Mouse (Mus musculus): Measurements from ENCODE around the gene Sprr2i. TPM values are rescaled to one million over a fixed set of nuclear protein-coding genes. Genes with fewer than 3 reads are reported as not detected.

Gene Sprr2i
- polyA plus RNA-seq (2015; fragmentation: Nextera tagmentation; extraction: Ambion mirVana), result not detected in 2 replicates

- 72% methylated on average over 2 of the region's 2 CpGs for WGBS (ENCODE audit: insufficient replicate concordance)
- H3K4me2 ChIP-seq, result no peak within 1 kb of the TSS
- H3K27me3 ChIP-seq, result no peaks in the 10 kb centered on the region
- H3K27ac ChIP-seq (replicated peaks), result no peak within 1 kb of the TSS
- no peaks in the 10 kb centered on the region for H3K36me3 ChIP-seq (replicated peaks)
- no peak within 1 kb of the TSS for H3K9ac ChIP-seq
- no peaks in the 10 kb centered on the region for H3K4me1 ChIP-seq (replicated peaks)
- H3K4me3 ChIP-seq (replicated peaks), result no peak within 1 kb of the TSS
- no peak for ATAC-seq (ENCODE audit: insufficient read depth)
- no peaks in the 10 kb centered on the region for H3K9me3 ChIP-seq (replicated peaks)
Measured at GRCm38 (mm10) chr3:92407691-92408090, at the start of gene Sprr2i. Gene Sprr2i, plus strand, starts transcription at chr3:92407991.

DNA sequence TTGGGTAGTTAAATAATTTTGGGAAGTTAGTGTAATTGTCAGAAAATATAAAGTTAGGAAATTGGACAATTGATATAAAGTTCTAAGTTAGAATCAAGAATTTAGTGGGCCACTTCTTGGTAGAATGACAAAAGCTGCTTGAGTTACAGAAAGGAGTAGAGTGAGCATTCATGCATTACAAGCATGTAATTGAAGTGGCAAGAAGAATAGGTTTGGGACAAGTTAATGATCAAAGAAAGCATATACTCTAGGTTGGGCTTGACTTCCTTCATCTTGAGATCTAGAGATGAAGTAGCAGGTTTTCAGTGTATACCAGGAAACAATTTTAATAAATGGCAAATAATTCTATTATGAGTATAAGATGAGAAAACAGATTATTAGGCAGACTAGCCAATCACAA lies 46.2 kb upstream of the Sprr2i start:
- Histone ChIP-seq H3K36me3 (replicated peaks) (no peaks in the 10 kb centered on the region), H3K9ac (no peak overlapping the region), H3K27me3 (no peaks in the 10 kb centered on the region), H3K4me1 (replicated peaks) (no peaks in the 10 kb centered on the region), H3K9me3 (replicated peaks) (no peaks in the 10 kb centered on the region), H3K27ac (replicated peaks) (no peak overlapping the region), H3K4me3 (replicated peaks) (no peak overlapping the region), H3K4me2 (no peak overlapping the region)
- no peak for ATAC-seq (ENCODE audit: insufficient read depth)

DNA sequence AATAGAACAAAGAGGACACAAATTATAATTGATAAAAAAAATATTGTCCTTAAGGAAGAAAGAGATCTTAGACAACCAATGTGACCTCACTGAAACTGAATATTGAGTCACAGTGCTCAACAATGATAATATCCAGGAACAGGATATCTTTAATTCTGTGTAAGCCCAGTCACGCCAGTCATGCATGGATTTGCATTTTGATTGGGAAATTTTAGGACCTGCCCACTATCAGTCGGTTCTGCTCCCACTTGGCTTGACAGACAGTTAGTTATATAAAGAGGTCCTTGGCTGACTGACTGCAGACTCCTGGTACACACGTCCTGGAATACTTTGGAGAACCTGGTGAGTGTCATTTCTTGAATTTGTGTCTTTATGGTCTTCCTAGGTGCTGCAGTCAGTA lies 42.9 kb upstream of the Sprr2i start, which contains the start of gene Sprr2f:
TSS of gene Sprr2f (plus strand) at position 301 of the 400 bp plus-strand sequence.
- Histone ChIP-seq H3K36me3 (replicated peaks) (no peaks in the 10 kb centered on the region), H3K27me3 (no peaks in the 10 kb centered on the region), H3K4me2 (no peak within 1 kb of the TSS), H3K27ac (replicated peaks) (no peak within 1 kb of the TSS), H3K4me3 (replicated peaks) (no peak within 1 kb of the TSS), H3K9me3 (replicated peaks) (no peaks in the 10 kb centered on the region), H3K4me1 (replicated peaks) (no peaks in the 10 kb centered on the region), H3K9ac (no peak within 1 kb of the TSS)
- no peak for ATAC-seq (ENCODE audit: insufficient read depth)
- 30% methylated on average over 3 of the region's 3 CpGs for WGBS (ENCODE audit: insufficient replicate concordance)

DNA sequence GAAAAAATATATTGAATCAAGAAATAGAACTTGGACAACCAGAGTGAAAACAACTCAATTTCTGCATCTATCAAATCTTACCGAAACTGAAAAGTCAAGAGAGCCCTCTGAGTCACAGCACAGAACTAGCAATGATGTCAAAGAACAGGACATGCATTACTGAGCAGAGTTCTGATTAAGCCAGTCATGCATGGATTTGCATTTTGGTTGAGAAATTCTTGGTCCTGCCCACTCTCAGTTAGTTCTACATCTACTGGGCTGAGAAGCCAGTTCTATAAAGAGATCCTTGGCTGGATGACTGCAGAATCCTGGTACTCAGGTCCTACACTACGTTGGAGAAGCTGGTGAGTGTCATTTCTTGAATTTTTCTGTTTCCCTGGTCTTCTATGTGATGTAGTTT lies 34.2 kb upstream of the Sprr2i start:
- no peak overlapping the region for H3K27ac ChIP-seq (replicated peaks)
- H3K36me3 ChIP-seq (replicated peaks), result no peaks in the 10 kb centered on the region
- no peak overlapping the region for H3K9ac ChIP-seq
- ATAC-seq (ENCODE audit: insufficient read depth), result no peak
- 46% methylated on average over 2 of the region's 2 CpGs for WGBS (ENCODE audit: insufficient replicate concordance)
- no peaks in the 10 kb centered on the region for H3K4me1 ChIP-seq (replicated peaks)
- H3K27me3 ChIP-seq, result no peaks in the 10 kb centered on the region
- no peak overlapping the region for H3K4me3 ChIP-seq (replicated peaks)
- H3K4me2 ChIP-seq, result no peak overlapping the region
- H3K9me3 ChIP-seq (replicated peaks), result no peaks in the 10 kb centered on the region

DNA sequence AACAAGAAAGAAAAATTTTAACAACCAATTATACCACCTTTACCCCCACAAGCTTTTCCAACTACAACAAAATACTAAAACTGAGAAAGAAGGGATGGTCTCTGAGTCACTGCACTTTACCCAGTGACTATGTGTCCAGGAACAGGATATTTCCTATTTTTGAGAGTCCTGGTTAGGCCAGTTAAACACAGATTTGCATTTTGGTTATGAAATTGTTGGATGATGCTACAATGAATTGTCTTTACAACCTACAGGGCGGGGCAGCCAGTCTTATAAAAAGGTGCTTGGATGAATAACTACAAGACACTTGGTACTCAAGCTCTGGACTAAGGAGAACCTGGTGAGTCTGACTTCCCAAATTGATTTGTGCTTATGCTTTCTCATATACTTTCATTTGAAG lies 22.4 kb upstream of the Sprr2i start, which contains the start of gene Sprr2h:
TSS of gene Sprr2h (plus strand) at position 301 of the 400 bp plus-strand sequence.
- H3K9me3 ChIP-seq (replicated peaks), result no peaks in the 10 kb centered on the region
- WGBS (ENCODE audit: insufficient replicate concordance), result 52% methylated on average over 1 of the region's 1 CpGs
- ATAC-seq (ENCODE audit: insufficient read depth), result no peak

DNA sequence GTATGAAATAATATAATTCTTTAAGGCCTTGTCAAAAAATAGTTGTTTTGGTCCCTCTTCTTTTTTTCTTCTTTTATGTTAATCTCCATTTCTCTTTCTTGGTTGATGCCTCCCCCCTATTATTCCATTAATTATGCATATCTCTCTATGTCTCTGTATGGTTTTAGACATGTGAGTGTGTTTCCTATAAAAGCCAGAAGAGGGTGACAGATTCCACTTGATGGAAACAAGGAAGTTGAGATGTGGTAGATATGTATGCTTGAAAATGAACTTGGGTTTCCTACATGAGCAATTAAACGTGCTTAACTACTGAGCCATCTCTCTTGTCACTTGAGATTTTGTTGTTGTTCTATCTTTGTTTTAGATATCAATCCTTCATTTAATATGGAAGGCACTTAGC lies 13.5 kb upstream of the Sprr2i start:
- H3K27me3 ChIP-seq, result no peaks in the 10 kb centered on the region
- H3K27ac ChIP-seq (replicated peaks), result no peak overlapping the region
- no peaks in the 10 kb centered on the region for H3K4me1 ChIP-seq (replicated peaks)
- WGBS (ENCODE audit: insufficient replicate concordance), result 35% methylated on average over 1 of the region's 1 CpGs
- H3K4me3 ChIP-seq (replicated peaks), result no peak overlapping the region
- no peak overlapping the region for H3K4me2 ChIP-seq
- no peak for ATAC-seq (ENCODE audit: insufficient read depth)
- no peaks in the 10 kb centered on the region for H3K9me3 ChIP-seq (replicated peaks)
- no peaks in the 10 kb centered on the region for H3K36me3 ChIP-seq (replicated peaks)
- no peak overlapping the region for H3K9ac ChIP-seq

More for the DNA sequence above, 22.4 kb upstream of the Sprr2i start, which contains the start of gene Sprr2h:
- Histone ChIP-seq H3K4me3 (replicated peaks) (no peak within 1 kb of the TSS), H3K27me3 (no peaks in the 10 kb centered on the region), H3K4me1 (replicated peaks) (no peaks in the 10 kb centered on the region), H3K27ac (replicated peaks) (no peak within 1 kb of the TSS), H3K9ac (no peak within 1 kb of the TSS), H3K36me3 (replicated peaks) (no peaks in the 10 kb centered on the region), H3K4me2 (no peak within 1 kb of the TSS)

- no peaks in the 10 kb centered on the region for H3K4me1 ChIP-seq (replicated peaks)
- no peaks in the 10 kb centered on the region for H3K9me3 ChIP-seq (replicated peaks)
- H3K27me3 ChIP-seq, result no peaks in the 10 kb centered on the region
- no peak within 1 kb of the TSS for H3K27ac ChIP-seq (replicated peaks)
- ATAC-seq (ENCODE audit: insufficient read depth), result no peak
- no peak within 1 kb of the TSS for H3K4me3 ChIP-seq (replicated peaks)
- H3K36me3 ChIP-seq (replicated peaks), result no peaks in the 10 kb centered on the region
- no peak within 1 kb of the TSS for H3K9ac ChIP-seq
- 61% methylated on average over 2 of the region's 2 CpGs for WGBS (ENCODE audit: insufficient replicate concordance)
- no peak within 1 kb of the TSS for H3K4me2 ChIP-seq
Measured at GRCm38 (mm10) chr3:92417782-92418181, 10.0 kb downstream of the Sprr2i start, which contains the start of gene Sprr2j-ps. Gene Sprr2j-ps, plus strand, starts transcription at chr3:92418082.

DNA sequence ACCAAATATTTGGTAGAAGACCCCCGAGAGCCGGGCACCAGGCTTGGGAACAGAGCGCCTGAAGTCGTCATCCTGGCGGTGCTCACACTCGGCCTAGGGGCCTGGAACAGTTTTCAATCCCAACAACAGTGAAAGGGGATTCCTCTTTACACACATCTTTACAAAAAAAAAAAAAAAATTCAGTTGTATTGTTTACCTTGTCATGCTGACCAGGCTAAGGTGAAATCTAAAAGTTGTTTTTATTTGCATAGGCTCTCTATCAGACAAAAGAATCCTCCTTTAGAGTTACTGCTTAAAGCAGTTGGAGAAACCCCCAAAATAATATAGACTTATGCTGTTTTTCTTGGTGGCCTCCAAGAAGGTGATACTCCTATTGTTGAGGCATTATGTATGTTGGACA lies 21.5 kb downstream of the Sprr2i start, which contains the start of gene Gm9774:
TSS of gene Gm9774 (minus strand) at position 101 of the 400 bp plus-strand sequence.
- no peaks in the 10 kb centered on the region for H3K27me3 ChIP-seq
- H3K27ac ChIP-seq (replicated peaks), result no peak within 1 kb of the TSS
- H3K9ac ChIP-seq, result no peak within 1 kb of the TSS
- no peak within 1 kb of the TSS for H3K4me2 ChIP-seq
- WGBS (ENCODE audit: insufficient replicate concordance), result 65% methylated on average over 6 of the region's 6 CpGs
- H3K4me1 ChIP-seq (replicated peaks), result no peaks in the 10 kb centered on the region
- H3K9me3 ChIP-seq (replicated peaks), result no peaks in the 10 kb centered on the region
- ATAC-seq (ENCODE audit: insufficient read depth), result no peak
- H3K36me3 ChIP-seq (replicated peaks), result no peaks in the 10 kb centered on the region
- no peak within 1 kb of the TSS for H3K4me3 ChIP-seq (replicated peaks)

DNA sequence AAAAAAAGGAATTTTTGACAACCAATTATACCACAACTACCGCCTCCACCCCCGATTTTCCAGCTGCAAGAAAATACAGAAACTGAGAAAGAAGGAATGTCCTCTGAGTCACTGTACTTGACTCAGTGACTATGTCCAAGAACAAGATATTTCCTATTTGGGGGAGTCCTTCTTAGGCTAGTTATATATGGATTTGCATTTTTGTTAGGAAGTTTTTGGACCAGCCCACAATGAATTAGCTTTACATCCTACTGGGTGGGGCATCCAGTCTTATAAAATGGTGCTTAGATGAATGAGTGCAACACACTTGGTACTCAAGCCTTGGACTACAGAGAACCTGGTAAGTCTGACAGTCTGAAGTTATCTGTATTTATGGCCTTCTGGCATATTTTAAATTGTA lies 24.5 kb downstream of the Sprr2i start, which contains the start of gene Sprr2k:
TSS of gene Sprr2k (plus strand) at position 301 of the 400 bp plus-strand sequence.
- ATAC-seq (ENCODE audit: insufficient read depth), result no peak
- no peak within 1 kb of the TSS for H3K4me3 ChIP-seq (replicated peaks)
- no peaks in the 10 kb centered on the region for H3K27me3 ChIP-seq
- 70% methylated on average over 2 of the region's 2 CpGs for WGBS (ENCODE audit: insufficient replicate concordance)
- H3K9me3 ChIP-seq (replicated peaks), result no peaks in the 10 kb centered on the region
- H3K4me1 ChIP-seq (replicated peaks), result no peaks in the 10 kb centered on the region
- H3K4me2 ChIP-seq, result no peak within 1 kb of the TSS
- H3K9ac ChIP-seq, result no peak within 1 kb of the TSS
- no peaks in the 10 kb centered on the region for H3K36me3 ChIP-seq (replicated peaks)
- H3K27ac ChIP-seq (replicated peaks), result no peak within 1 kb of the TSS

- no peaks in the 10 kb centered on the region for H3K4me1 ChIP-seq (replicated peaks)
- 72% methylated on average over 3 of the region's 3 CpGs for WGBS (ENCODE audit: insufficient replicate concordance)
- no peaks in the 10 kb centered on the region for H3K27me3 ChIP-seq
- no peak within 1 kb of the TSS for H3K4me2 ChIP-seq
- no peaks in the 10 kb centered on the region for H3K9me3 ChIP-seq (replicated peaks)
- no peak for ATAC-seq (ENCODE audit: insufficient read depth)
- no peak within 1 kb of the TSS for H3K27ac ChIP-seq (replicated peaks)
- H3K4me3 ChIP-seq (replicated peaks), result no peak within 1 kb of the TSS
- H3K9ac ChIP-seq, result no peak within 1 kb of the TSS
- H3K36me3 ChIP-seq (replicated peaks), result no peaks in the 10 kb centered on the region
Measured at GRCm38 (mm10) chr3:92438689-92439088, 30.9 kb downstream of the Sprr2i start, which contains the start of gene Sprr1b. Gene Sprr1b, minus strand, starts transcription at chr3:92438789.

- no peak for ATAC-seq (ENCODE audit: insufficient read depth)
Measured at GRCm38 (mm10) chr3:92440177-92440576, 32.4 kb downstream of the Sprr2i start.

DNA sequence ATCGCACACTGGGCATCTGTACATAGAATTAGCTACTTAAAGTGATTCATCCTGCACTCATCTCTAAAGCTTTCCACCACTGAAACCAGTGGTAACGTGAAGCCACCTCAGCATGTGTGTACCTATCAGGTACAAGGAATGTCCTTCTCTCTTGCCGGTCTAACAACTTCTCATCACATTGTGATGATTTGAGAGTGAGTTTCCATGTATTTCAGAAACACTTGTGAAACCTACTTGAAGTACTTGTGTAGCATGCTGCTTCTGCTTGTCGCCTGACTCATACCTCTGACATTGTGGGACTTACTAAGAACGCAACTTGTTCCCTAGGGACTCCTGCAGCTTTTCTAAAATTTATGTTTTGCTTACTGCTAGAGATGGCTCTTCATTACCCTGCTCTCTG lies 47.4 kb downstream of the Sprr2i start:
- ATAC-seq (ENCODE audit: insufficient read depth), result no peak
- WGBS (ENCODE audit: insufficient replicate concordance), result 66% methylated on average over 5 of the region's 5 CpGs
- Histone ChIP-seq H3K9me3 (replicated peaks) (no peaks in the 10 kb centered on the region), H3K27ac (replicated peaks) (no peak overlapping the region), H3K4me2 (no peak overlapping the region), H3K4me3 (replicated peaks) (no peak overlapping the region), H3K9ac (no peak overlapping the region), H3K36me3 (replicated peaks) (no peaks in the 10 kb centered on the region), H3K27me3 (no peaks in the 10 kb centered on the region), H3K4me1 (replicated peaks) (no peaks in the 10 kb centered on the region)

More at GRCm38 (mm10) chr3:92440177-92440576, 32.4 kb downstream of the Sprr2i start:
- Histone ChIP-seq H3K27me3 (no peaks in the 10 kb centered on the region), H3K9me3 (replicated peaks) (no peaks in the 10 kb centered on the region), H3K4me1 (replicated peaks) (no peaks in the 10 kb centered on the region), H3K9ac (no peak overlapping the region), H3K36me3 (replicated peaks) (no peaks in the 10 kb centered on the region), H3K4me2 (no peak overlapping the region), H3K4me3 (replicated peaks) (no peak overlapping the region), H3K27ac (replicated peaks) (no peak overlapping the region)
- 64% methylated on average over 3 of the region's 3 CpGs for WGBS (ENCODE audit: insufficient replicate concordance)
